Mouse (Mus musculus) testis, adult 2 months (tissue): ENCODE results near the gene Zmiz1.

Source experiments
- CTCF ChIP-seq: fragments of 200-500 bp; IDR thresholded peaks from 2 replicates; pipeline ENCODE4 v1.5.1; 2012; ENCODE audit warnings: low read depth, mild to moderate bottlenecking, inconsistent platforms, low read length, moderate library complexity; ENCODE audit not compliant: control insufficient read depth, insufficient read depth, insufficient replicate concordance
- POLR2A ChIP-seq: fragments of 200-500 bp; IDR thresholded peaks from 2 replicates; pipeline ENCODE4 v1.6.1; 2012; ENCODE audit warnings: low read depth, mild to moderate bottlenecking, inconsistent platforms, low read length, moderate library complexity; ENCODE audit not compliant: control insufficient read depth

GRCm38 (mm10) chr14:25523230-25524110, 64.5 kb downstream of the Zmiz1 start:
- TF ChIP-seq CTCF, result no peak
- TF ChIP-seq POLR2A, result no peak
